Mouse (Mus musculus): ENCODE data around the gene Lrfn2. TPM values are rescaled to one million over a fixed set of nuclear protein-coding genes. Genes with fewer than 3 reads are reported as not detected.

The Lrfn2 gene
- 0.01 TPM in 2 replicates for polyA plus RNA-seq (2012; rRNA removed)

GRCm38 (mm10) chr17:48931621-48932405 is at the start of gene Lrfn2:
TSS of gene Lrfn2 (plus strand) at chr17:48932379.

Measured in liver, embryonic 18 days (tissue).